8 mouse cellular contexts compared by ENCODE assay signal in genomic region chr9:122352025-122352392, GRCm38 (mm10). TPM values are rescaled to one million over a fixed set of nuclear protein-coding genes. Genes with fewer than 3 reads are reported as not detected.
A peak's percentile ranks its signal among the peaks of the same experiment; 100 is the strongest.
DNase-seq lines count a peak whose midpoint lies in the region; ATAC-seq and TF ChIP-seq lines count a peak whose summit lies in the region.

No protein-coding gene starts in this region.

- no peak for TF ChIP-seq POLR2A in kidney, adult 2 months (IDR thresholded peaks at IDR 0.05; ENCODE audit: low read depth, low read length)
- TF ChIP-seq POLR2A in bone marrow, adult 2 months (IDR thresholded peaks at IDR 0.05; ENCODE audit: borderline replicate concordance, control insufficient read depth, low read depth, low read length): no peak

- no peak for TF ChIP-seq CTCF in kidney, adult 2 months (conservative IDR thresholded peaks at IDR 0.05; ENCODE audit: insufficient read depth, insufficient read length, low read depth, low read length)
- no peak for TF ChIP-seq CTCF in bone marrow, adult 2 months (IDR thresholded peaks at IDR 0.05; ENCODE audit: control insufficient read depth, insufficient read depth, low read length)

- no peak for ATAC-seq in hindbrain, embryonic 13.5 days (ENCODE audit: low FRiP score)
- peak; percentile 3; the same call in 1 of the 2 replicates for ATAC-seq in midbrain, embryonic 13.5 days

- no peaks in the 10 kb centered on the region for H3K27me3 ChIP-seq in kidney, adult 2 months (replicated peaks; ENCODE audit: control insufficient read depth, insufficient read depth, low read length)
- 0 out of 2 replicates have a peak, but pooled peaks cover 2% of the 10 kb centered on the region for H3K27me3 ChIP-seq in hindbrain, embryonic 13.5 days
- 0 out of 2 replicates have a peak, but pooled peaks cover 4% of the 10 kb centered on the region for H3K27me3 ChIP-seq in midbrain, embryonic 13.5 days

- peak overlapping the region; percentile 72 for H3K4me3 ChIP-seq in kidney, adult 2 months (ENCODE audit: insufficient read depth, low read depth, low read length)
- H3K4me3 ChIP-seq in bone marrow, adult 2 months (replicated peaks; ENCODE audit: control insufficient read depth, low read depth, low read length): peak overlapping the region; percentile 77
- H3K4me3 ChIP-seq in hindbrain, embryonic 13.5 days: peak overlapping the region; percentile 71
- peak overlapping the region; percentile 63 for H3K4me3 ChIP-seq in midbrain, embryonic 13.5 days (replicated peaks)

- peak overlapping the region; percentile 65 for H3K4me2 ChIP-seq in hindbrain, embryonic 13.5 days
- H3K4me2 ChIP-seq in midbrain, embryonic 13.5 days (replicated peaks): peak overlapping the region; percentile 66

- H3K36me3 ChIP-seq in kidney, adult 2 months (ENCODE audit: control insufficient read depth, insufficient read depth, low read length): no peaks in the 10 kb centered on the region
- H3K36me3 ChIP-seq in hindbrain, embryonic 13.5 days: no peaks in the 10 kb centered on the region
- no peaks in the 10 kb centered on the region for H3K36me3 ChIP-seq in midbrain, embryonic 13.5 days

- DNase-seq in kidney, adult 2 months: peak; percentile 77
- DNase-seq in kidney, postnatal 14 days: no peak
- no peak for DNase-seq in B cell, adult 2 months
- no peak for DNase-seq in layer of hippocampus, postnatal 25 days (ENCODE audit: extremely low spot score in 1 of 2, low spot score in 1 of 2)
- DNase-seq in testis, postnatal 10 days (ENCODE audit: low spot score): no peak

- peaks cover 12% of the 10 kb centered on the region; the same call in 1 of the 2 replicates for H3K4me1 ChIP-seq in kidney, adult 2 months (ENCODE audit: control insufficient read depth, insufficient read depth, low read length)
- peaks cover 3% of the 10 kb centered on the region for H3K4me1 ChIP-seq in bone marrow, adult 2 months (ENCODE audit: control insufficient read depth, insufficient read depth, low read length)
- H3K4me1 ChIP-seq in hindbrain, embryonic 13.5 days (replicated peaks): peaks cover 8% of the 10 kb centered on the region
- H3K4me1 ChIP-seq in midbrain, embryonic 13.5 days (replicated peaks): peaks cover 4% of the 10 kb centered on the region; the same call in 1 of the 2 replicates

- H3K27ac ChIP-seq in kidney, adult 2 months (ENCODE audit: insufficient read depth, low read depth, low read length): peak overlapping the region; percentile 84
- peak overlapping the region; percentile 88 for H3K27ac ChIP-seq in bone marrow, adult 2 months (ENCODE audit: control insufficient read depth, insufficient read depth, low read depth, low read length, poor library complexity)
- peak overlapping the region; percentile 84 for H3K27ac ChIP-seq in hindbrain, embryonic 13.5 days
- peak overlapping the region; percentile 61 for H3K27ac ChIP-seq in midbrain, embryonic 13.5 days

- no peaks in the 10 kb centered on the region for H3K9me3 ChIP-seq in hindbrain, embryonic 13.5 days
- H3K9me3 ChIP-seq in midbrain, embryonic 13.5 days: no peaks in the 10 kb centered on the region

- peak overlapping the region; percentile 80 for H3K9ac ChIP-seq in hindbrain, embryonic 13.5 days
- peak overlapping the region; percentile 79 for H3K9ac ChIP-seq in midbrain, embryonic 13.5 days (replicated peaks)

- WGBS in kidney, adult 2 months: under 1% methylated on average over 30 of the region's 30 CpGs
- WGBS in bone marrow, adult 2 months: under 1% methylated on average over 30 of the region's 30 CpGs
- WGBS in hindbrain, embryonic 13.5 days: 1% methylated on average over 27 of the region's 30 CpGs
- WGBS in midbrain, embryonic 13.5 days: 1% methylated on average over 30 of the region's 30 CpGs

RNA-seq across cellular contexts. Expression of gene Abhd5, which starts 0.6 kb away (rescaled TPM):
- 36.3 and 39.1 TPM in 2 replicates for polyA plus RNA-seq in kidney, adult 2 months (2012; rRNA removed)
- polyA plus RNA-seq in bone marrow, adult 2 months (2011; ENCODE audit: insufficient read depth, insufficient read length, low replicate concordance, missing spikeins): 18.9 and 24.3 TPM in 2 replicates
- polyA plus RNA-seq in hindbrain, embryonic 13.5 days (2015; fragmentation: Nextera tagmentation; extraction: Ambion mirVana): 21.2 and 21.5 TPM in 2 replicates
- 14.2 and 17.7 TPM in 2 replicates for polyA plus RNA-seq in midbrain, embryonic 13.5 days (2015; fragmentation: Nextera tagmentation; extraction: Ambion mirVana)
- 10 to 100 TPM; 20.3 to 22.6 TPM for total RNA-seq in layer of hippocampus, postnatal 25 days (2021)

RNA-seq across cellular contexts. Expression of gene Ano10, which starts 57.8 kb away (rescaled TPM):
- 50.6 and 54.4 TPM in 2 replicates for polyA plus RNA-seq in kidney, adult 2 months (2012; rRNA removed)
- polyA plus RNA-seq in bone marrow, adult 2 months (2011; ENCODE audit: insufficient read depth, insufficient read length, low replicate concordance, missing spikeins): 18.0 and 62.4 TPM in 2 replicates
- 48.7 and 49.7 TPM in 2 replicates for polyA plus RNA-seq in hindbrain, embryonic 13.5 days (2015; fragmentation: Nextera tagmentation; extraction: Ambion mirVana)
- 44.6 and 45.4 TPM in 2 replicates for polyA plus RNA-seq in midbrain, embryonic 13.5 days (2015; fragmentation: Nextera tagmentation; extraction: Ambion mirVana)
- total RNA-seq in layer of hippocampus, postnatal 25 days (2021): 10 to 100 TPM; 22.1 to 24.9 TPM
